Mouse (Mus musculus): ENCODE measurements around the gene Gramd4. TPM values are rescaled to one million over a fixed set of nuclear protein-coding genes. Genes with fewer than 3 reads are reported as not detected.
"Not testable (repeated sequence)": the region's sequence is repeated elsewhere in the genome, so short reads cannot be mapped to it uniquely, and the experiment has no call there.

The Gramd4 gene
- total RNA-seq, 2 experiments from 2014 or later = 42.0 to 47.6 TPM

GRCm38 (mm10) chr15:86085301-86086225, 28.1 kb downstream of the Gramd4 start:
- intact Hi-C loops (cut with DNase I) = loop anchor here (1.0 kb wide), 1 partner anchor 27 kb away; no protein-coding TSS in a partner anchor
- DNase-seq (ENCODE audit: low spot score in 2 of 2) = no peak

GRCm38 (mm10) chr15:86086291-86086706, 28.8 kb downstream of the Gramd4 start:
- intact Hi-C loops (cut with DNase I) = loop anchor here (1.0 kb wide), 1 partner anchor 28 kb away; no protein-coding TSS in a partner anchor

GRCm38 (mm10) chr15:86087591-86088149, 30.2 kb downstream of the Gramd4 start:
- DNase-seq (ENCODE audit: low spot score in 2 of 2) = no peak
- intact Hi-C loops (cut with DNase I) = no loop called here

More at GRCm38 (mm10) chr15:86086291-86086706, 28.8 kb downstream of the Gramd4 start:
- peak in 1 of 2 experiments; percentile 75 for DNase-seq (ENCODE audit: low spot score in 2 of 2)

- intact Hi-C loops (cut with DNase I) = no loop called here
- DNase-seq (ENCODE audit: low spot score in 2 of 2) = no peak
Observed at GRCm38 (mm10) chr15:86088266-86088790, 30.8 kb downstream of the Gramd4 start.

- no peak for DNase-seq (ENCODE audit: low spot score in 2 of 2)
- intact Hi-C loops (cut with DNase I) = no loop called here
Observed at GRCm38 (mm10) chr15:86089091-86089744, 31.7 kb downstream of the Gramd4 start.

GRCm38 (mm10) chr15:86089991-86090529, 32.6 kb downstream of the Gramd4 start:
- DNase-seq (ENCODE audit: low spot score in 2 of 2) = no peak
- intact Hi-C loops (cut with DNase I) = no loop called here

- intact Hi-C loops (cut with DNase I) = no loop called here
- DNase-seq (ENCODE audit: low spot score in 2 of 2) = no peak
Observed at GRCm38 (mm10) chr15:86090578-86090977, 33.1 kb downstream of the Gramd4 start.

GRCm38 (mm10) chr15:86091201-86091997, 33.9 kb downstream of the Gramd4 start:
- DNase-seq (ENCODE audit: low spot score in 2 of 2) = no peak
- intact Hi-C loops (cut with DNase I) = no loop called here

- intact Hi-C loops (cut with DNase I) = no loop called here
- no peak for DNase-seq (ENCODE audit: low spot score in 2 of 2)
Observed at GRCm38 (mm10) chr15:86091998-86092670, 34.6 kb downstream of the Gramd4 start.

- DNase-seq (ENCODE audit: low spot score in 2 of 2) = no peak
- intact Hi-C loops (cut with DNase I) = no loop called here
Observed at GRCm38 (mm10) chr15:86093236-86093635, 35.7 kb downstream of the Gramd4 start.

GRCm38 (mm10) chr15:86094324-86095121, 37.0 kb downstream of the Gramd4 start:
- DNase-seq (ENCODE audit: low spot score in 2 of 2) = no peak
- intact Hi-C loops (cut with DNase I) = no loop called here

- DNase-seq (ENCODE audit: low spot score in 2 of 2) = no peak
- intact Hi-C loops (cut with DNase I) = no loop called here
Observed at GRCm38 (mm10) chr15:86095722-86096603, 38.5 kb downstream of the Gramd4 start.

GRCm38 (mm10) chr15:86096604-86097020, 39.1 kb downstream of the Gramd4 start:
- DNase-seq (ENCODE audit: low spot score in 2 of 2); intact Hi-C loops (cut with DNase I): not testable (repeated sequence)

GRCm38 (mm10) chr15:86097871-86098270, 40.4 kb downstream of the Gramd4 start:
- intact Hi-C loops (cut with DNase I) = no loop called here
- no peak for DNase-seq (ENCODE audit: low spot score in 2 of 2)

GRCm38 (mm10) chr15:86101585-86101984, 44.1 kb downstream of the Gramd4 start:
- no peak for DNase-seq (ENCODE audit: low spot score in 2 of 2)
- intact Hi-C loops (cut with DNase I) = no loop called here

- intact Hi-C loops (cut with DNase I) = no loop called here
- peak in 1 of 2 experiments; percentile 51 for DNase-seq (ENCODE audit: low spot score in 2 of 2)
Observed at GRCm38 (mm10) chr15:86102308-86102707, 44.8 kb downstream of the Gramd4 start.
